Mouse (Mus musculus) CH12.LX (cell line): ENCODE measurements around the gene Sertad3. TPM values are rescaled to one million over a fixed set of nuclear protein-coding genes. Genes with fewer than 3 reads are reported as not detected.
A peak's percentile ranks its signal among the peaks of the same experiment; 100 is the strongest.

ENCODE experiments used
- DNase-seq: peaks from one replicate; pipeline ENCODE4 v3.0.0-alpha.2; 2013; ENCODE audit errors: extremely low read depth
- H3K27ac ChIP-seq: 2 replicates; pipeline ENCODE4 v1.5.1; 2012; ENCODE audit warnings: low read depth, mild to moderate bottlenecking, control low read depth, moderate library complexity; ENCODE audit not compliant: insufficient read depth
- H3K27me3 ChIP-seq: replicated peaks from 2 replicates; pipeline ENCODE3; 2012; ENCODE audit warnings: inconsistent platforms
- H3K36me3 ChIP-seq, 2 experiments: replicated peaks in 1 of 2; 2 replicates each; pipeline versions ENCODE3 to v1.6.1; 2012; ENCODE audit warnings: inconsistent platforms in 1 of 2, low read length in 1 of 2, mild to moderate bottlenecking in 1 of 2, mixed read lengths in 1 of 2, moderate library complexity in 1 of 2; ENCODE audit not compliant: control insufficient read depth in 1 of 2, insufficient read depth in 1 of 2
- H3K4me1 ChIP-seq, 2 experiments: 2 replicates each; pipeline ENCODE4 v1.6.1; 2012; ENCODE audit warnings: inconsistent platforms in 1 of 2, moderate library complexity in 1 of 2; ENCODE audit not compliant: insufficient read depth in 2 of 2, control insufficient read depth in 1 of 2
- H3K4me2 ChIP-seq: 2 replicates; pipeline ENCODE4 v1.6.1; 2012; ENCODE audit warnings: low read depth, mild to moderate bottlenecking, control low read depth; ENCODE audit not compliant: poor library complexity, insufficient read depth, severe bottlenecking
- H3K4me3 ChIP-seq, 3 experiments: fragments of 150-350 bp in 1 of 3; sonication (generic) in 1 of 3; replicated peaks in 1 of 3; 2 replicates each; pipeline versions ENCODE3 to v1.5.1; 2011 to 2012; ENCODE audit warnings: low read depth in 2 of 3, low read length in 2 of 3, mild to moderate bottlenecking in 2 of 3, moderate library complexity in 2 of 3, control low read depth in 1 of 3, improper control_type of control experiment in 1 of 3, inconsistent platforms in 1 of 3, mixed read lengths in 1 of 3; ENCODE audit not compliant: poor library complexity in 1 of 3
- H3K79me2 ChIP-seq: replicated peaks from 2 replicates; pipeline ENCODE4 v1.6.1; 2012; ENCODE audit warnings: mild to moderate bottlenecking, moderate library complexity; ENCODE audit not compliant: control insufficient read depth, poor library complexity, insufficient read depth, severe bottlenecking; ENCODE audit errors: extremely low read depth
- H3K9ac ChIP-seq: 2 replicates; pipeline ENCODE4 v1.6.1; 2012; ENCODE audit warnings: low read depth, mild to moderate bottlenecking, control low read depth, moderate library complexity; ENCODE audit not compliant: insufficient read depth
- H3K9me3 ChIP-seq: replicated peaks from 2 replicates; pipeline ENCODE3; 2012; ENCODE audit warnings: low read length, inconsistent platforms, mixed read lengths
- CHD1 ChIP-seq: IDR thresholded peaks from 2 replicates; pipeline ENCODE4 v1.6.1; 2012; ENCODE audit warnings: low read depth, low read length, improper control_type of control experiment, inconsistent platforms
- CTCF ChIP-seq, 2 experiments: IDR thresholded peaks in 1 of 2; conservative IDR thresholded peaks in 1 of 2; 2 replicates each; pipeline ENCODE4 v1.5.1; 2011 to 2012; ENCODE audit warnings: low read depth in 2 of 2, low read length in 2 of 2, improper control_type of control experiment in 1 of 2, inconsistent platforms in 1 of 2, mild to moderate bottlenecking in 1 of 2, moderate library complexity in 1 of 2
- E2F4 ChIP-seq: IDR thresholded peaks from 2 replicates; pipeline ENCODE4 v1.6.1; 2011; ENCODE audit warnings: low read depth, low read length, improper control_type of control experiment; ENCODE audit not compliant: insufficient replicate concordance
- ELF1 ChIP-seq: IDR thresholded peaks from 2 replicates; pipeline ENCODE4 v1.6.1; 2014; ENCODE audit warnings: low read depth, mild to moderate bottlenecking, inconsistent platforms, low read length, improper control_type of control experiment
- ETS1 ChIP-seq: conservative IDR thresholded peaks from 2 replicates; pipeline ENCODE4 v1.6.1; 2012; ENCODE audit warnings: low read depth, mild to moderate bottlenecking, inconsistent platforms, low read length, improper control_type of control experiment, moderate library complexity
- HCFC1 ChIP-seq: IDR thresholded peaks from 2 replicates; pipeline ENCODE4 v1.6.1; 2012; ENCODE audit warnings: low read depth, mild to moderate bottlenecking, inconsistent platforms, low read length, improper control_type of control experiment
- IRF4 ChIP-seq: IDR thresholded peaks from 2 replicates; pipeline ENCODE4 v1.6.1; 2014; ENCODE audit warnings: low read depth, mild to moderate bottlenecking, inconsistent platforms, low read length, improper control_type of control experiment
- JUND ChIP-seq: conservative IDR thresholded peaks from 2 replicates; pipeline ENCODE4 v1.6.1; 2011; ENCODE audit warnings: low read depth, low read length, improper control_type of control experiment
- KAT2A ChIP-seq: IDR thresholded peaks from 2 replicates; pipeline ENCODE4 v1.6.1; 2012; ENCODE audit warnings: low read length, improper control_type of control experiment, inconsistent platforms; ENCODE audit not compliant: insufficient replicate concordance
- MAX ChIP-seq: IDR thresholded peaks from 2 replicates; pipeline ENCODE4 v1.6.1; 2011; ENCODE audit warnings: low read length, improper control_type of control experiment
- MYC ChIP-seq: IDR thresholded peaks from 2 replicates; pipeline ENCODE4 v1.6.1; 2011; ENCODE audit warnings: low read depth, mild to moderate bottlenecking, improper control_type of control experiment, low read length
- NELFE ChIP-seq: IDR thresholded peaks from 2 replicates; pipeline ENCODE4 v1.6.1; 2011; ENCODE audit warnings: low read depth, low read length, improper control_type of control experiment
- POLR2AphosphoS2 ChIP-seq: IDR thresholded peaks from 2 replicates; pipeline ENCODE4 v1.6.1; 2011; ENCODE audit warnings: low read depth, low read length, improper control_type of control experiment
- RCOR1 ChIP-seq: conservative IDR thresholded peaks from 2 replicates; pipeline ENCODE4 v1.6.1; 2012; ENCODE audit warnings: low read depth, mild to moderate bottlenecking, inconsistent platforms, low read length, improper control_type of control experiment
- TBP ChIP-seq: conservative IDR thresholded peaks from 2 replicates; pipeline ENCODE4 v1.6.1; 2011; ENCODE audit warnings: low read depth, low read length, improper control_type of control experiment
- UBTF ChIP-seq: IDR thresholded peaks from 2 replicates; pipeline ENCODE4 v1.6.1; 2012; ENCODE audit warnings: low read depth, mild to moderate bottlenecking, inconsistent platforms, low read length, improper control_type of control experiment, moderate library complexity
- USF1 ChIP-seq: IDR thresholded peaks from 2 replicates; pipeline ENCODE4 v1.6.1; 2014; ENCODE audit warnings: low read depth, mild to moderate bottlenecking, inconsistent platforms, low read length, improper control_type of control experiment
- ZC3H11A ChIP-seq: IDR thresholded peaks from 2 replicates; pipeline ENCODE4 v1.6.1; 2012; ENCODE audit warnings: low read depth, mild to moderate bottlenecking, inconsistent platforms, low read length, improper control_type of control experiment
- ZKSCAN1 ChIP-seq: IDR thresholded peaks from 2 replicates; pipeline ENCODE4 v1.6.1; 2012; ENCODE audit warnings: low read depth, inconsistent platforms, low read length, improper control_type of control experiment, borderline replicate concordance
- ZMIZ1 ChIP-seq: IDR thresholded peaks from 2 replicates; pipeline ENCODE4 v1.6.1; 2012; ENCODE audit warnings: low read depth, mild to moderate bottlenecking, inconsistent platforms, low read length, improper control_type of control experiment
- ZNF384 ChIP-seq: IDR thresholded peaks from 2 replicates; pipeline ENCODE4 v1.6.1; 2012; ENCODE audit warnings: low read depth, low read length, improper control_type of control experiment, inconsistent platforms
- dilution Hi-C: fragments of 300-500 bp; cut with MboI; formaldehyde crosslinking; loops from 2 replicates; pipeline ENCODE4 v1.14.3; 2020; ENCODE audit warnings: low sequenced_read_pairs; ENCODE audit not compliant: extremely low pct_unique_long_range_greater_than_20kb, extremely low pct_ligation_motif_present
- in situ Hi-C: fragments of 300-500 bp; cut with MboI; formaldehyde crosslinking; loops from 3 replicates; pipeline ENCODE4 v1.14.3; 2019; ENCODE audit warnings: low sequenced_read_pairs, low pct_ligation_motif_present, low pct_unique_long_range_greater_than_20kb, mixed read lengths
- polyA plus RNA-seq: library from polyadenylated mRNA; unstranded; fragments of >175 nt; gene quantifications from 2 replicates; pipeline ENCODE4 v1.2.1, GENCODE M21; 2012; ENCODE audit warnings: low read depth; ENCODE audit not compliant: insufficient read length
- total RNA-seq, 2 experiments: library from RNA; depleted of rRNA; stranded (reverse); fragments of 300-350 nt in 1 of 2; fragments of >200 nt in 1 of 2; gene quantifications; 2 replicates each; pipeline ENCODE4 v1.2.3; 2012 to 2014

The Sertad3 gene
- total and polyA plus RNA-seq, 3 experiments: 2.7 to 3.9 (median 2.8) TPM

GRCm38 (mm10) chr7:27518314-27518713 is 44.7 kb downstream of the Sertad3 start:
- Histone ChIP-seq H3K4me2 (no peak overlapping the region), H3K36me3 (no peaks in the 10 kb centered on the region), H3K4me3 (no peak overlapping the region), H3K9ac (no peak overlapping the region), H3K4me1 (no peaks in the 10 kb centered on the region), H3K79me2 (no peaks in the 10 kb centered on the region), H3K27ac (no peak overlapping the region), H3K27me3 (peaks cover 22% of the 10 kb centered on the region), H3K9me3 (peaks cover 12% of the 10 kb centered on the region)
- DNase-seq: no peak
- dilution Hi-C loops (no loop called here), in situ Hi-C loops (no loop called here)
- TF ChIP-seq POLR2AphosphoS2 (no peak), USF1 (no peak), UBTF (no peak), CTCF (conservative IDR thresholded peaks at IDR 0.05 in 1 of 2, IDR thresholded peaks at IDR 0.05 in 1 of 2; ENCODE audit: low read depth in 2 of 2, low read length in 2 of 2) (no peak), KAT2A (no peak), ZC3H11A (no peak), NELFE (no peak), CHD1 (no peak), RCOR1 (no peak), ETS1 (no peak)

GRCm38 (mm10) chr7:27520104-27520503 is 46.5 kb downstream of the Sertad3 start:
- Histone ChIP-seq H3K36me3 (no peaks in the 10 kb centered on the region), H3K4me2 (no peak overlapping the region), H3K79me2 (no peaks in the 10 kb centered on the region), H3K4me3 (no peak overlapping the region), H3K9me3 (peaks cover 12% of the 10 kb centered on the region), H3K4me1 (no peaks in the 10 kb centered on the region), H3K9ac (no peak overlapping the region), H3K27ac (no peak overlapping the region), H3K27me3 (peaks cover 22% of the 10 kb centered on the region)
- dilution Hi-C loops (no loop called here), in situ Hi-C loops (loop anchor here (10.0 kb wide), 1 partner anchor 185 kb away; the partner anchor contains the start of gene Ltbp4)
- TF ChIP-seq ZKSCAN1 (no peak), CTCF (conservative IDR thresholded peaks at IDR 0.05 in 1 of 2, IDR thresholded peaks at IDR 0.05 in 1 of 2; ENCODE audit: low read depth in 2 of 2, low read length in 2 of 2) (peak in 1 of 2 experiments; percentile 37; a peak in 1 of 4 replicates)
- no peak for DNase-seq

GRCm38 (mm10) chr7:27520599-27520998 is 47.0 kb downstream of the Sertad3 start:
- dilution Hi-C loops (no loop called here), in situ Hi-C loops (loop anchor here (10.0 kb wide), 1 partner anchor 186 kb away; the partner anchor contains the start of gene Ltbp4)
- Histone ChIP-seq H3K9me3 (peaks cover 12% of the 10 kb centered on the region), H3K4me1 (peaks cover 0 to 2% of the 10 kb centered on the region in 2 experiments; a peak in 1 of 4 replicates), H3K4me3 (no peak overlapping the region), H3K4me2 (no peak overlapping the region), H3K9ac (no peak overlapping the region), H3K27ac (no peak overlapping the region), H3K36me3 (no peaks in the 10 kb centered on the region), H3K79me2 (no peaks in the 10 kb centered on the region), H3K27me3 (peaks cover 20% of the 10 kb centered on the region)
- DNase-seq: no peak
- TF ChIP-seq JUND: no peak
- no peak for TF ChIP-seq ZMIZ1
- TF ChIP-seq NELFE: no peak
- no peak for TF ChIP-seq MYC
- TF ChIP-seq POLR2AphosphoS2: no peak
- no peak for TF ChIP-seq KAT2A
- TF ChIP-seq ELF1: no peak
- no peak for TF ChIP-seq TBP
- TF ChIP-seq ZKSCAN1: no peak
- no peak for TF ChIP-seq RCOR1
- TF ChIP-seq HCFC1: no peak
- TF ChIP-seq MAX: no peak
- TF ChIP-seq E2F4: no peak
- TF ChIP-seq ZNF384: no peak
- no peak for TF ChIP-seq ZC3H11A
- TF ChIP-seq IRF4: no peak
- no peak for TF ChIP-seq CTCF (conservative IDR thresholded peaks at IDR 0.05 in 1 of 2, IDR thresholded peaks at IDR 0.05 in 1 of 2; ENCODE audit: low read depth in 2 of 2, low read length in 2 of 2)
- TF ChIP-seq, all 38 proteins: peak for 0
